Mouse (Mus musculus): ENCODE results near the gene Gm6880.
"Not testable (repeated sequence)": the region's sequence is repeated elsewhere in the genome, so short reads cannot be mapped to it uniquely, and the experiment has no call there.

The Gm6880 gene

GRCm38 (mm10) chrX:74481349-74481885, at the start of gene Gm6880:
Gene Gm6880, minus strand, starts transcription at chrX:74481399.
- DNase-seq = not testable (repeated sequence)

- not testable (repeated sequence) for DNase-seq
Measured at GRCm38 (mm10) chrX:74517461-74517860, 36.3 kb upstream of the Gm6880 start.

GRCm38 (mm10) chrX:74497131-74497530, 15.9 kb upstream of the Gm6880 start:
- no peak for DNase-seq

- DNase-seq = no peak
Measured at GRCm38 (mm10) chrX:74452773-74453172, 28.4 kb downstream of the Gm6880 start.

- no peak for DNase-seq
Measured at GRCm38 (mm10) chrX:74451157-74451912, 29.9 kb downstream of the Gm6880 start.
